Mouse (Mus musculus): ENCODE measurements around the gene Nup85.

DNA sequence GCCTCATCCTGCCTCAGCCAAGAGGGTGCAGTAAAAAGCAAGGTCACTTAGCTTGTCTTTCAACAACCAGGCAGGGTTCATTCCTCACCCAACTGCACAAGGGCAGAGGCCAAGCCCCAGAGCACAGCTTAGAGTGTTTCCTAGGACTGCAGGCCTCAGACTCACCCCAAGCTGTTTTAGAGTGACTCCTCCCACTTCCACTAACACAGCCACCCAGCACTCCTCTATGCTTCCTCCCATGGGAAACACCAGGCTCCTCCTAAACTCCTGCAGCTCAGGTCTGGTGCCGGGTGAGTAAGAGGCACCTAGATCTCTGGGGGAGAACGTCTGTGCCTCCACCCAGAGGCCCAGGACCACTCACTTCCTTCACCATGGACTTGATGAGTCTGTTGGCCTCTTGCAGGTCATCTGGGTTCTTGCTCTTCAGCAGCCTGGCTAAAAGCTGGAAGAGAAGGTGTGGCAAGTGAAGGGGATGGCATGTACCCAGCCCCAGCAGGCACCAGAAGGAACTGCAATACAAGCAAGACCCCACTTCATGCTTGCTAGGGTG is 26.4 kb downstream of the Nup85 start:
- TF ChIP-seq CTCF (IDR thresholded peaks at IDR 0.05; ENCODE audit: low read depth, low read length) = no peak
- no peak for TF ChIP-seq GATA1 (IDR thresholded peaks at IDR 0.05; ENCODE audit: borderline replicate concordance, low read length)
- TF ChIP-seq POLR2AphosphoS5 (IDR thresholded peaks at IDR 0.05; ENCODE audit: insufficient replicate concordance, low read depth, low read length) = no peak
- TF ChIP-seq TAL1 (conservative IDR thresholded peaks at IDR 0.05; ENCODE audit: low read depth, low read length) = no peak
